Mouse (Mus musculus): ENCODE results near the gene L2hgdh. TPM values are rescaled to one million over a fixed set of nuclear protein-coding genes. Genes with fewer than 3 reads are reported as not detected.
A peak's percentile ranks its signal among the peaks of the same experiment; 100 is the strongest.

The L2hgdh gene
- total and polyA plus RNA-seq, 2 experiments, result 19.6 to 38.9 TPM

DNA sequence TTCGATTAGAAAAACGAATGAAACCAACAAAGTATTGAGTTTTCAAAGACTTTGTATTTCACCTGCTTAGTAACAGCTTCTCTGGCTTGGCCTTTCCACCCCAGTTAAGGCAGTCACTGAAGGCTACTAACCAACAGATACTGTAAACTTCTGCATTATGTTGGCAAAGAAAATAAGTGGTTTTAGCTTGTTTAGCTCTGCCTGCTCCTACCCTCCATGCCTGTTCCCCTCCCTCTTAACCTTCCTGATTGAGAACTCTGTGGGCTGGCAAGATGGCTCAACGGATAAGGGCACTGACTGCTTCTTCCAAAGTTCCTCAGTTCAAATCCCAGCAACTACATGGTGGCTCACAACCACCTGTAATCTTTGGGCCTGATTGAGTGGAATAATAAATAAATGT, 9.2 kb upstream of the L2hgdh start:
- Histone ChIP-seq H3K9ac (ENCODE audit: low read depth, low read length) (peak overlapping the region; percentile 34; the same call in 1 of the 2 replicates), H3K4me1 (ENCODE audit: control insufficient read depth, insufficient read depth, low read length) (peaks cover 7% of the 10 kb centered on the region), H3K36me3 (ENCODE audit: control insufficient read depth, insufficient read depth, low read length) (no peaks in the 10 kb centered on the region), H3K79me2 (ENCODE audit: control insufficient read depth, insufficient read depth, low read length) (no peaks in the 10 kb centered on the region), H3K27me3 (ENCODE audit: control insufficient read depth, insufficient read depth, low read length) (no peaks in the 10 kb centered on the region), H3K27ac (replicated peaks; ENCODE audit: insufficient read depth, low read depth, low read length) (no peak overlapping the region; the same call in 1 of the 2 replicates), H3K4me3 (ENCODE audit: insufficient read depth, low read depth, low read length) (no peak overlapping the region)
- 33% methylated on average over 3 of the region's 3 CpGs for WGBS
- DNase-seq (ENCODE audit: extremely low read depth, low read depth, low spot score), result no peak
- TF ChIP-seq CTCF (IDR thresholded peaks at IDR 0.05; ENCODE audit: low read depth, low read length) (no peak), POLR2A (IDR thresholded peaks at IDR 0.05; ENCODE audit: extremely low read depth, insufficient read depth, low read length) (no peak)

GRCm38 (mm10) chr12:69733518-69733917, 8.8 kb upstream of the L2hgdh start:
- Histone ChIP-seq H3K27ac (replicated peaks; ENCODE audit: insufficient read depth, low read depth, low read length) (no peak overlapping the region), H3K27me3 (ENCODE audit: control insufficient read depth, insufficient read depth, low read length) (no peaks in the 10 kb centered on the region), H3K79me2 (ENCODE audit: control insufficient read depth, insufficient read depth, low read length) (no peaks in the 10 kb centered on the region), H3K36me3 (ENCODE audit: control insufficient read depth, insufficient read depth, low read length) (no peaks in the 10 kb centered on the region), H3K4me3 (ENCODE audit: insufficient read depth, low read depth, low read length) (no peak overlapping the region), H3K9ac (ENCODE audit: low read depth, low read length) (no peak overlapping the region), H3K4me1 (ENCODE audit: control insufficient read depth, insufficient read depth, low read length) (peaks cover 7% of the 10 kb centered on the region)
- DNase-seq (ENCODE audit: extremely low read depth, low read depth, low spot score), result peak; percentile 75
- 0% methylated on average over 2 of the region's 2 CpGs for WGBS
- TF ChIP-seq POLR2A (IDR thresholded peaks at IDR 0.05; ENCODE audit: extremely low read depth, insufficient read depth, low read length) (no peak), CTCF (IDR thresholded peaks at IDR 0.05; ENCODE audit: low read depth, low read length) (0 out of 2 replicates have a peak, but pooled peaks have one; percentile 17)

DNA sequence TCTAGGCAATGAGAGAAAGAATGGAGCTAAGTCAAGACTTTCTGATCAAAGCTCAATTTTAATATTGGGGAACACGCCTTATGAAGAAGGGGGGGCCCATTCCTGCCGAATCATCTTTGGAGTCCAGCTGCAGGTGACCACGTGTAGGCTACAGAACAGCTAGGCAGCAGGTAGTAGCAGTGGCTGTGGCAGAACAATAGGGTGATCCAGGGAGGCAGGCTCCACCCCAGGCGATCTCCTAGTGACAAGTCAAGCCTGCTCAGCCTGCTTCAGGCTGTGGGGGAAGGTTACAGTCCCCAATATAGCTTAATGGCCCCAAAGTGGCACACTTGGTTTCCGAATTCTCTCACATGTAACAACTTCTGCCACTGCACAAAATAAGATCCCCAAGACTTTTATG, 7.5 kb upstream of the L2hgdh start:
- Histone ChIP-seq H3K27me3 (ENCODE audit: control insufficient read depth, insufficient read depth, low read length) (no peaks in the 10 kb centered on the region), H3K9ac (ENCODE audit: low read depth, low read length) (no peak overlapping the region), H3K4me3 (ENCODE audit: insufficient read depth, low read depth, low read length) (no peak overlapping the region), H3K36me3 (ENCODE audit: control insufficient read depth, insufficient read depth, low read length) (no peaks in the 10 kb centered on the region), H3K27ac (replicated peaks; ENCODE audit: insufficient read depth, low read depth, low read length) (no peak overlapping the region), H3K4me1 (ENCODE audit: control insufficient read depth, insufficient read depth, low read length) (peaks cover 7% of the 10 kb centered on the region), H3K79me2 (ENCODE audit: control insufficient read depth, insufficient read depth, low read length) (no peaks in the 10 kb centered on the region)
- 78% methylated on average over 5 of the region's 5 CpGs for WGBS
- DNase-seq (ENCODE audit: extremely low read depth, low read depth, low spot score), result no peak
- TF ChIP-seq CTCF (IDR thresholded peaks at IDR 0.05; ENCODE audit: low read depth, low read length) (no peak), POLR2A (IDR thresholded peaks at IDR 0.05; ENCODE audit: extremely low read depth, insufficient read depth, low read length) (no peak)

GRCm38 (mm10) chr12:69730306-69730705, 5.6 kb upstream of the L2hgdh start:
- Histone ChIP-seq H3K36me3 (ENCODE audit: control insufficient read depth, insufficient read depth, low read length) (no peaks in the 10 kb centered on the region), H3K4me1 (ENCODE audit: control insufficient read depth, insufficient read depth, low read length) (peaks cover 7% of the 10 kb centered on the region), H3K27me3 (ENCODE audit: control insufficient read depth, insufficient read depth, low read length) (no peaks in the 10 kb centered on the region), H3K27ac (replicated peaks; ENCODE audit: insufficient read depth, low read depth, low read length) (no peak overlapping the region), H3K9ac (ENCODE audit: low read depth, low read length) (no peak overlapping the region), H3K79me2 (ENCODE audit: control insufficient read depth, insufficient read depth, low read length) (no peaks in the 10 kb centered on the region), H3K4me3 (ENCODE audit: insufficient read depth, low read depth, low read length) (no peak overlapping the region)
- no peak for DNase-seq (ENCODE audit: extremely low read depth, low read depth, low spot score)
- no peak for TF ChIP-seq POLR2A (IDR thresholded peaks at IDR 0.05; ENCODE audit: extremely low read depth, insufficient read depth, low read length)
- no peak for TF ChIP-seq CTCF (IDR thresholded peaks at IDR 0.05; ENCODE audit: low read depth, low read length)
- 100% methylated on average over 1 of the region's 1 CpGs for WGBS

GRCm38 (mm10) chr12:69729246-69729645, 4.6 kb upstream of the L2hgdh start:
- H3K36me3 ChIP-seq (ENCODE audit: control insufficient read depth, insufficient read depth, low read length), result no peaks in the 10 kb centered on the region
- peaks cover 3% of the 10 kb centered on the region; the same call in 1 of the 2 replicates for H3K79me2 ChIP-seq (ENCODE audit: control insufficient read depth, insufficient read depth, low read length)
- no peak overlapping the region for H3K9ac ChIP-seq (ENCODE audit: low read depth, low read length)
- DNase-seq (ENCODE audit: extremely low read depth, low read depth, low spot score), result no peak
- peaks cover 7% of the 10 kb centered on the region for H3K4me1 ChIP-seq (ENCODE audit: control insufficient read depth, insufficient read depth, low read length)
- TF ChIP-seq CTCF (IDR thresholded peaks at IDR 0.05; ENCODE audit: low read depth, low read length) (no peak), POLR2A (IDR thresholded peaks at IDR 0.05; ENCODE audit: extremely low read depth, insufficient read depth, low read length) (no peak)
- 96% methylated on average over 1 of the region's 1 CpGs for WGBS
- no peaks in the 10 kb centered on the region for H3K27me3 ChIP-seq (ENCODE audit: control insufficient read depth, insufficient read depth, low read length)
- no peak overlapping the region for H3K27ac ChIP-seq (replicated peaks; ENCODE audit: insufficient read depth, low read depth, low read length)
- H3K4me3 ChIP-seq (ENCODE audit: insufficient read depth, low read depth, low read length), result no peak overlapping the region

GRCm38 (mm10) chr12:69724018-69724710, 509 bp downstream of the L2hgdh start:
- peak overlapping the region; percentile 91 for H3K9ac ChIP-seq (ENCODE audit: low read depth, low read length)
- H3K4me1 ChIP-seq (ENCODE audit: control insufficient read depth, insufficient read depth, low read length), result peaks cover 13% of the 10 kb centered on the region
- H3K4me3 ChIP-seq (ENCODE audit: insufficient read depth, low read depth, low read length), result peak overlapping the region; percentile 86
- peaks cover 14% of the 10 kb centered on the region; the same call in 1 of the 2 replicates for H3K79me2 ChIP-seq (ENCODE audit: control insufficient read depth, insufficient read depth, low read length)
- H3K27ac ChIP-seq (replicated peaks; ENCODE audit: insufficient read depth, low read depth, low read length), result peak overlapping the region; percentile 91
- 2% methylated on average over 24 of the region's 24 CpGs for WGBS
- H3K27me3 ChIP-seq (ENCODE audit: control insufficient read depth, insufficient read depth, low read length), result no peaks in the 10 kb centered on the region
- H3K36me3 ChIP-seq (ENCODE audit: control insufficient read depth, insufficient read depth, low read length), result peaks cover 11% of the 10 kb centered on the region; the same call in 1 of the 2 replicates
- DNase-seq (ENCODE audit: extremely low read depth, low read depth, low spot score), result peak; percentile 61
- no peak for TF ChIP-seq CTCF (IDR thresholded peaks at IDR 0.05; ENCODE audit: low read depth, low read length)
- TF ChIP-seq POLR2A (IDR thresholded peaks at IDR 0.05; ENCODE audit: extremely low read depth, insufficient read depth, low read length), result no peak
